In the genomic region with DNA sequence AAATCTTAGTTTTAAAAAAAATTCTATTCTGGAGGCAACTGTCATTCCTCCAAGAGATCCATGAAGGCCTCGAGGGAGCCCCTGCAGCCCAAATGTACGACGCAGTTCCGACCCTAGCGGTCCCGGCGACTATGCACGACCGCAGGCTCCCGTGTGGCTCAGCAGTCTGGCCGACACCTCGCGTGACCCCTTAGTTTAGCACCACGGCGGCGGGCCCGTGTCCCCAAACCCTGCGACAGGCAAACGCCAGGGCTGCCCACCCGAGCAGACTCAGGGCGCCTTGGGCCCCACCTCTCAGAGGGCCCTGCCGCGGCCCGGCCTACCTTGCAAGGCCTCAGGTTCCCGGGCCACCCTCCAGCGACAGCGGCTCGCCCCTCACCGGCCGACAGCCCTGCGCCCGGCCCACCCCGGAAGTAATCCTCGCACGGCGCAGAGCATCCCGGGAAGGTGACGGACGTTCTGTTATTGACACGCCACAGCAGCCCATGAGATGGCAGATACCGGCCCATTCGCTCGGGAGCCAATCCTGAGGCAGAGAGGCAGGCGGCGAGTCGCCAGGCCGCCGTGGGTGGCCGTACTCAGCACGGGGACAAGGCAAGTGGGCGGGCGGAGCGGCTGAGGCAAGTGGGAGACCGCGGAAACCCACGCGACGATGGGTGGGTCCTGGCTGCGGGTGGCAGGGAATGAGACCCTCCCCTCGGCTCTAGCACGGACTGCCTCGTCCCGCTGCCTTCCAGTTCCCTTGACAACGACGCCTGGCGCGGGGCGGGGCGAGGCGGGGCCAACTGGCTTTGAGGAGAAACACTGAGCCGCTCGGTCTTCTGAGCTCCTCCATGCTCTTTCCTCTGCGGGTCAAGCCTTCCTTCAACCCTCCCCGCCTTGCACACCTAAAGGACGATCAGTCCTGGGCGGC, we compare ENCODE assay signal across 8 mouse cellular contexts. TPM values are rescaled to one million over a fixed set of nuclear protein-coding genes. Genes with fewer than 3 reads are reported as not detected.
DNase-seq lines count a peak whose midpoint lies in the region; ATAC-seq and TF ChIP-seq lines count a peak whose summit lies in the region.

A gene (minus strand): TSS at position 409 of the 913 bp plus-strand sequence.

- peaks cover 3% of the 10 kb centered on the region for H3K27me3 ChIP-seq in C2C12 (ENCODE audit: control insufficient read depth, insufficient read depth, insufficient read length)
- H3K27me3 ChIP-seq in erythroblast, embryonic 14.5 days (ENCODE audit: control insufficient read depth) = no peaks in the 10 kb centered on the region
- no peaks in the 10 kb centered on the region for H3K27me3 ChIP-seq in heart, embryonic 12.5 days (replicated peaks)
- H3K27me3 ChIP-seq in kidney, postnatal 0 days (ENCODE audit: insufficient read depth, low read length) = no peaks in the 10 kb centered on the region
- no peaks in the 10 kb centered on the region for H3K27me3 ChIP-seq in liver, embryonic 11.5 days (replicated peaks; ENCODE audit: control insufficient read depth, insufficient read depth, low read length)
- H3K27me3 ChIP-seq in stomach, embryonic 14.5 days (ENCODE audit: control insufficient read depth, insufficient read depth, low read length) = no peaks in the 10 kb centered on the region

- peak within 1 kb of the TSS; percentile 85 for H3K9ac ChIP-seq in heart, embryonic 12.5 days
- peak within 1 kb of the TSS; percentile 76 for H3K9ac ChIP-seq in kidney, postnatal 0 days (ENCODE audit: low read depth, low read length)
- H3K9ac ChIP-seq in liver, embryonic 11.5 days (ENCODE audit: low read depth, low read length) = peak within 1 kb of the TSS; percentile 80
- peak within 1 kb of the TSS; percentile 74 for H3K9ac ChIP-seq in stomach, embryonic 14.5 days (replicated peaks; ENCODE audit: low read depth, low read length)

- H3K36me3 ChIP-seq in C2C12 (ENCODE audit: control insufficient read depth, insufficient read depth) = no peaks in the 10 kb centered on the region
- H3K36me3 ChIP-seq in erythroblast, embryonic 14.5 days (ENCODE audit: control insufficient read depth) = peaks cover 12% of the 10 kb centered on the region
- peaks cover 10% of the 10 kb centered on the region; the same call in 1 of the 2 replicates for H3K36me3 ChIP-seq in heart, embryonic 12.5 days
- no peaks in the 10 kb centered on the region for H3K36me3 ChIP-seq in kidney, postnatal 0 days (ENCODE audit: insufficient read depth, low read length)
- H3K36me3 ChIP-seq in liver, embryonic 11.5 days (ENCODE audit: control insufficient read depth, insufficient read depth, low read length) = 0 out of 2 replicates have a peak, but pooled peaks cover 2% of the 10 kb centered on the region
- no peaks in the 10 kb centered on the region; the same call in 1 of the 2 replicates for H3K36me3 ChIP-seq in stomach, embryonic 14.5 days (ENCODE audit: control insufficient read depth, insufficient read depth, low read length)

- peak within 1 kb of the TSS; percentile 88 for H3K4me2 ChIP-seq in heart, embryonic 12.5 days
- H3K4me2 ChIP-seq in kidney, postnatal 0 days (ENCODE audit: low read length) = peak within 1 kb of the TSS; percentile 89
- H3K4me2 ChIP-seq in liver, embryonic 11.5 days = peak within 1 kb of the TSS; percentile 93
- H3K4me2 ChIP-seq in stomach, embryonic 14.5 days (replicated peaks; ENCODE audit: low read depth, low read length) = peak within 1 kb of the TSS; percentile 68

- H3K79me3 ChIP-seq in C2C12 (ENCODE audit: low read depth) = peaks cover 26% of the 10 kb centered on the region

- H3K27ac ChIP-seq in heart, embryonic 12.5 days (ENCODE audit: poor library complexity, severe bottlenecking) = peak within 1 kb of the TSS; percentile 24
- peak within 1 kb of the TSS; percentile 84 for H3K27ac ChIP-seq in kidney, postnatal 0 days
- H3K27ac ChIP-seq in liver, embryonic 11.5 days (ENCODE audit: low read depth, low read length) = peak within 1 kb of the TSS; percentile 79
- H3K27ac ChIP-seq in stomach, embryonic 14.5 days (ENCODE audit: low read length) = peak within 1 kb of the TSS; percentile 68

- under 1% methylated on average over 76 of the region's 76 CpGs for WGBS in heart, embryonic 12.5 days
- WGBS in kidney, postnatal 0 days = under 1% methylated on average over 72 of the region's 76 CpGs
- under 1% methylated on average over 76 of the region's 76 CpGs for WGBS in liver, embryonic 11.5 days
- under 1% methylated on average over 76 of the region's 76 CpGs for WGBS in stomach, embryonic 14.5 days

- peak; percentile 71 for TF ChIP-seq POLR2A in brain, embryonic 14.5 days (IDR thresholded peaks at IDR 0.05; ENCODE audit: borderline replicate concordance, extremely low read depth, insufficient read depth, insufficient read length, poor library complexity, severe bottlenecking)

- peaks cover 27% of the 10 kb centered on the region for H3K4me1 ChIP-seq in erythroblast, embryonic 14.5 days (ENCODE audit: control insufficient read depth)
- peaks cover 17% of the 10 kb centered on the region for H3K4me1 ChIP-seq in heart, embryonic 12.5 days (replicated peaks)
- 0 out of 2 replicates have a peak, but pooled peaks cover 3% of the 10 kb centered on the region for H3K4me1 ChIP-seq in kidney, postnatal 0 days (replicated peaks; ENCODE audit: insufficient read depth, low read length)
- H3K4me1 ChIP-seq in liver, embryonic 11.5 days (replicated peaks; ENCODE audit: control insufficient read depth, insufficient read depth, low read length) = peaks cover 9% of the 10 kb centered on the region
- H3K4me1 ChIP-seq in stomach, embryonic 14.5 days (ENCODE audit: control insufficient read depth, insufficient read depth, low read length) = peaks cover 11% of the 10 kb centered on the region; the same call in 1 of the 2 replicates

- peak; percentile 98 for ATAC-seq in heart, embryonic 12.5 days (ENCODE audit: insufficient number of reproducible peaks, low FRiP score)
- ATAC-seq in kidney, postnatal 0 days (replicated peaks; ENCODE audit: low FRiP score, low read depth) = peak; percentile 98
- ATAC-seq in liver, embryonic 11.5 days (replicated peaks; ENCODE audit: low FRiP score) = peak; percentile 99
- ATAC-seq in stomach, embryonic 14.5 days (ENCODE audit: insufficient number of reproducible peaks, insufficient read depth, low FRiP score, low read depth) = peak; percentile 98

- peaks cover 50% of the 10 kb centered on the region for H3K79me2 ChIP-seq in C2C12 (ENCODE audit: control insufficient read depth, insufficient read depth)

- H3ac ChIP-seq in C2C12 (ENCODE audit: control insufficient read depth, insufficient read length, low read depth) = peak within 1 kb of the TSS; percentile 74

- peak within 1 kb of the TSS; percentile 78 for H3K4me3 ChIP-seq in C2C12 (ENCODE audit: insufficient read depth, poor library complexity, severe bottlenecking)
- peak within 1 kb of the TSS; percentile 89 for H3K4me3 ChIP-seq in erythroblast, embryonic 14.5 days (replicated peaks)
- peak within 1 kb of the TSS; percentile 69 for H3K4me3 ChIP-seq in heart, embryonic 12.5 days
- H3K4me3 ChIP-seq in kidney, postnatal 0 days (replicated peaks; ENCODE audit: low read depth, low read length) = peak within 1 kb of the TSS; percentile 70
- H3K4me3 ChIP-seq in liver, embryonic 11.5 days (ENCODE audit: low read depth, low read length) = peak within 1 kb of the TSS; percentile 94
- peak within 1 kb of the TSS; percentile 77 for H3K4me3 ChIP-seq in stomach, embryonic 14.5 days (ENCODE audit: low read depth, low read length)

- peak; percentile 99 for DNase-seq in brain, embryonic 14.5 days (ENCODE audit: low read depth)
- peak; percentile 98 for DNase-seq in kidney, postnatal 0 days (ENCODE audit: low spot score)
- DNase-seq in liver, embryonic 11.5 days (ENCODE audit: low spot score) = peak; percentile 97
- peak; percentile 89 for DNase-seq in naive thymus-derived CD4-positive, alpha-beta T cell, adult 2 months (ENCODE audit: low read depth)

- no peaks in the 10 kb centered on the region for H3K9me3 ChIP-seq in erythroblast, embryonic 14.5 days (ENCODE audit: control insufficient read depth, low read length)
- no peaks in the 10 kb centered on the region for H3K9me3 ChIP-seq in heart, embryonic 12.5 days (replicated peaks)
- H3K9me3 ChIP-seq in kidney, postnatal 0 days (replicated peaks; ENCODE audit: low read length) = no peaks in the 10 kb centered on the region
- no peaks in the 10 kb centered on the region for H3K9me3 ChIP-seq in liver, embryonic 11.5 days (ENCODE audit: control insufficient read depth, low read length)
- no peaks in the 10 kb centered on the region for H3K9me3 ChIP-seq in stomach, embryonic 14.5 days (ENCODE audit: control insufficient read depth, low read depth, low read length)

- TF ChIP-seq CTCF in C2C12 (IDR thresholded peaks at IDR 0.05; ENCODE audit: control insufficient read depth, insufficient read depth, insufficient read length) = no peak
- no peak for TF ChIP-seq CTCF in brain, embryonic 14.5 days (IDR thresholded peaks at IDR 0.05; ENCODE audit: borderline replicate concordance, extremely low read depth, insufficient read depth, insufficient read length)
- TF ChIP-seq CTCF in kidney, postnatal 0 days (IDR thresholded peaks at IDR 0.05; ENCODE audit: low read depth) = no peak; the same call in 1 of the 2 replicates

TF ChIP-seq in C2C12, 6 proteins besides CTCF, POLR2A, EP300 and RAD21:
- TF ChIP-seq MYOD1 (IDR thresholded peaks at IDR 0.05; ENCODE audit: control insufficient read depth, insufficient read length, low read depth) (no peak), MAX (IDR thresholded peaks at IDR 0.05) (peak; percentile 27), USF1 (IDR thresholded peaks at IDR 0.05; ENCODE audit: low read depth) (peak; percentile 11), MYOG (IDR thresholded peaks at IDR 0.05; ENCODE audit: control insufficient read depth, extremely low read depth, insufficient read length) (no peak)
TF ChIP-seq in C2C12: peak in this region for 2.

RNA-seq across cellular contexts. Expression of the gene that starts here (rescaled TPM):
- 20.9 TPM for polyA plus RNA-seq in C2C12 (2012; fragmentation: generic; extraction: Trizol)
- polyA plus RNA-seq in brain, embryonic 14.5 days (2012; rRNA removed) = 99.8 and 131 TPM in 2 replicates
- polyA plus RNA-seq in erythroblast, embryonic 14.5 days (2012) = 1.9 TPM in 2 replicates
- polyA plus RNA-seq in heart, embryonic 12.5 days (2016; fragmentation: Nextera tagmentation; extraction: Ambion mirVana) = 34.4 and 34.8 TPM in 2 replicates
- polyA plus RNA-seq in kidney, postnatal 0 days (2015; fragmentation: Nextera tagmentation; extraction: Ambion mirVana) = 54.1 and 55.9 TPM in 2 replicates
- polyA plus RNA-seq in liver, embryonic 11.5 days (2014; fragmentation: Nextera tagmentation; extraction: Ambion mirVana) = 28.1 and 30.0 TPM in 2 replicates
- polyA plus RNA-seq in stomach, embryonic 14.5 days (2014; fragmentation: Nextera tagmentation; extraction: Ambion mirVana) = 50.3 and 54.1 TPM in 2 replicates

Comparison
In these comparisons a context has a peak if more than half of its experiments do, and no peak if none do; other contexts are left out.
1. Peak in every context shown above with its lines: DNase-seq, ATAC-seq, H3K4me3 ChIP-seq and H3K27ac ChIP-seq.
2. H3K27ac ChIP-seq: peak in every context shown above with its lines; median percentile 84 in kidney, postnatal 0 days; 79 in liver, embryonic 11.5 days; 68 in stomach, embryonic 14.5 days; 24 in heart, embryonic 12.5 days.